Mouse (Mus musculus) olfactory bulb, adult 2 months (tissue): ENCODE measurements at regions not wholly inside any gene's neighbourhood (a gene's known extent, or its start where the extent isn't known, plus 50 kb on each side); places are given as distances from the start of the nearest gene placed in this dataset.

Source experiments
- CTCF ChIP-seq: fragments of 200-500 bp; IDR thresholded peaks from 2 replicates; pipeline ENCODE4 v1.5.1; 2012; ENCODE audit warnings: low read depth, mild to moderate bottlenecking, low read length, moderate library complexity; ENCODE audit not compliant: insufficient read depth
- POLR2A ChIP-seq: fragments of 200-500 bp; IDR thresholded peaks from 2 replicates; pipeline ENCODE4 v1.6.1; 2012; ENCODE audit warnings: mild to moderate bottlenecking, low read depth, low read length, moderate library complexity; ENCODE audit not compliant: insufficient read depth

- TF ChIP-seq CTCF: no peak
- TF ChIP-seq POLR2A: no peak
These were observed 126.2 kb downstream of the Gas1 start for GRCm38 (mm10) chr13:60050799-60051580.
